In the genomic region with DNA sequence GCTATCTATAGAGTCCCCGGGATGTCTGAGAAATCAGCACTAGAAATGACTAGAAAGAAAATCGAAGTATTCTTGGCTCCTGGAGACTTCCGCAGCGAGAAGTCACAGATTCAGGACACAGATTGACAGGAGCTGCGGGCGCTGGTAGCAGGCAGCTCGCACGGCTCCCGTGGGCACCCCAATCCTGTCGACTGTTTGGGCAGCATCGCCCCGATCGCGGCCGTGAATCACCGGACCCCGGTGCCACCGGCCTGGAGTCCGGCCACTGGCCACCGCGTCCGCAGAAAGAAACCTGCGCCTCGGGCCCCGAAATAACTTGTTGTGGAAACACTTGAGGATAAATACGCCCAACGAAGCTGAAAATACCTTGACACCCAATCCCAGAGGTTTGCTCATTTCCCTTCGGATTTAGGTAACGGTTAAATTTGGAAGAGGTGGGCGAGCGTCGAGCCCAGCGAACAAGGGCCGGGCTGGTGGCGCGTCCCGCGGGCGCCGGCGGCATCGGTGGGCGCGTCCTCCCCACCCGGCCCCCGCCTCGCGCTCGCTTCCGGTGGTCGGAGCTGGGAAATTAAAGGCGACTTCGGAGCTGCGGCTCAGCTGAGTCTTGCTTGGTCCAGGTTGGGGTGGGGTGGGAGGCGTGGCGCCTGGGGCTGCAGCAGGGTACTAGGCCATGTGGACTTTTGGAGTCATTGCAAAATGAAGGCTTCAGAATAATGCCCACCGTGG, we compare ENCODE assay signal across 8 mouse cellular contexts. TPM values are rescaled to one million over a fixed set of nuclear protein-coding genes. Genes with fewer than 3 reads are reported as not detected.
DNase-seq lines count a peak whose midpoint lies in the region; ATAC-seq and TF ChIP-seq lines count a peak whose summit lies in the region.

No protein-coding gene starts in this region.

- no peak for TF ChIP-seq CTCF in bone marrow macrophage, adult 2 months (IDR thresholded peaks at IDR 0.05; ENCODE audit: low read depth, low read length)
- no peak for TF ChIP-seq CTCF in heart, postnatal 0 days (IDR thresholded peaks at IDR 0.05; ENCODE audit: low read depth)

- H3K4me2 ChIP-seq in lung, embryonic 15.5 days, result peak overlapping the region; percentile 62
- peak overlapping the region; percentile 74 for H3K4me2 ChIP-seq in heart, postnatal 0 days (ENCODE audit: low read depth, low read length)
- H3K4me2 ChIP-seq in limb, embryonic 15.5 days, result peak overlapping the region; percentile 52

- DNase-seq in lung, adult 18-20 months, result no peak
- no peak for DNase-seq in heart, postnatal 0 days (ENCODE audit: low spot score)
- DNase-seq in retina, postnatal 1 day, result peak; percentile 30
- DNase-seq in layer of hippocampus, postnatal 25 days (ENCODE audit: extremely low spot score in 1 of 2, low spot score in 1 of 2), result no peak
- DNase-seq in left cerebral cortex, adult 11 months (ENCODE audit: low spot score), result no peak

- H3K36me3 ChIP-seq in lung, embryonic 15.5 days, result no peaks in the 10 kb centered on the region
- no peaks in the 10 kb centered on the region for H3K36me3 ChIP-seq in heart, postnatal 0 days (replicated peaks; ENCODE audit: control insufficient read depth, insufficient read depth, low read length)
- H3K36me3 ChIP-seq in limb, embryonic 15.5 days, result no peaks in the 10 kb centered on the region

- H3K4me3 ChIP-seq in lung, embryonic 15.5 days, result peak overlapping the region; percentile 27
- H3K4me3 ChIP-seq in bone marrow macrophage, adult 2 months (ENCODE audit: insufficient read depth, low read length), result peak overlapping the region; percentile 59
- peak overlapping the region; percentile 53 for H3K4me3 ChIP-seq in heart, postnatal 0 days (ENCODE audit: low read depth, low read length)
- H3K4me3 ChIP-seq in limb, embryonic 15.5 days, result peak overlapping the region; percentile 32

- no peak for TF ChIP-seq POLR2A in bone marrow macrophage, adult 2 months (IDR thresholded peaks at IDR 0.05; ENCODE audit: borderline replicate concordance, low read depth, low read length)

- H3K9me3 ChIP-seq in lung, embryonic 15.5 days, result no peaks in the 10 kb centered on the region
- H3K9me3 ChIP-seq in heart, postnatal 0 days (replicated peaks; ENCODE audit: control insufficient read depth, low read length), result no peaks in the 10 kb centered on the region
- H3K9me3 ChIP-seq in limb, embryonic 15.5 days, result no peaks in the 10 kb centered on the region

- no peak overlapping the region for H3K27ac ChIP-seq in lung, embryonic 15.5 days
- H3K27ac ChIP-seq in bone marrow macrophage, adult 2 months (ENCODE audit: insufficient read depth, low read depth, low read length), result no peak overlapping the region
- H3K27ac ChIP-seq in heart, postnatal 0 days (ENCODE audit: low read depth), result no peak overlapping the region
- H3K27ac ChIP-seq in limb, embryonic 15.5 days, result no peak overlapping the region

- WGBS in lung, embryonic 15.5 days, result under 1% methylated on average over 57 of the region's 57 CpGs
- WGBS in heart, postnatal 0 days, result under 1% methylated on average over 56 of the region's 57 CpGs
- WGBS in limb, embryonic 15.5 days, result under 1% methylated on average over 57 of the region's 57 CpGs

- no peak for ATAC-seq in lung, embryonic 15.5 days (ENCODE audit: borderline replicate concordance, extremely low read depth, low FRiP score, low TSS enrichment)
- no peak for ATAC-seq in heart, postnatal 0 days (ENCODE audit: insufficient read depth, low read depth)
- ATAC-seq in limb, embryonic 15.5 days (ENCODE audit: insufficient number of reproducible peaks, low FRiP score, low TSS enrichment, low read depth), result no peak

- H3K27me3 ChIP-seq in lung, embryonic 15.5 days, result peaks cover 95% of the 10 kb centered on the region
- H3K27me3 ChIP-seq in heart, postnatal 0 days (ENCODE audit: control insufficient read depth, insufficient read depth, low read length), result peaks cover 94% of the 10 kb centered on the region
- peaks cover 87% of the 10 kb centered on the region for H3K27me3 ChIP-seq in limb, embryonic 15.5 days

- no peak for TF ChIP-seq EP300 in heart, postnatal 0 days (IDR thresholded peaks at IDR 0.05; ENCODE audit: low read depth)

- peaks cover 51% of the 10 kb centered on the region for H3K4me1 ChIP-seq in lung, embryonic 15.5 days
- no peaks in the 10 kb centered on the region for H3K4me1 ChIP-seq in bone marrow macrophage, adult 2 months (ENCODE audit: control insufficient read depth, insufficient read depth, low read length)
- H3K4me1 ChIP-seq in heart, postnatal 0 days (ENCODE audit: control insufficient read depth, insufficient read depth), result peaks cover 33% of the 10 kb centered on the region; the same call in 1 of the 2 replicates
- peaks cover 48% of the 10 kb centered on the region for H3K4me1 ChIP-seq in limb, embryonic 15.5 days

- H3K9ac ChIP-seq in lung, embryonic 15.5 days, result no peak overlapping the region
- no peak overlapping the region; the same call in 1 of the 2 replicates for H3K9ac ChIP-seq in heart, postnatal 0 days (replicated peaks; ENCODE audit: low read depth, low read length)
- no peak overlapping the region for H3K9ac ChIP-seq in limb, embryonic 15.5 days

RNA-seq across cellular contexts. Expression of gene Gfi1, which starts 0.6 kb away (rescaled TPM):
- 0.23 and 0.86 TPM in 2 replicates for polyA plus RNA-seq in lung, embryonic 15.5 days (2015; fragmentation: Nextera tagmentation; extraction: Ambion mirVana)
- polyA plus RNA-seq in bone marrow macrophage, adult 2 months (2012; ENCODE audit: insufficient read depth, insufficient read length, missing spikeins), result not detected in 2 replicates
- total RNA-seq in heart, postnatal 0 days (2014; rRNA removed; ENCODE audit: low replicate concordance), result 0.62 TPM in 1 of 2 replicates, not detected in the other
- not detected in 2 replicates for polyA plus RNA-seq in heart, postnatal 0 days (2015; fragmentation: Nextera tagmentation; extraction: Ambion mirVana)
- 0.82 and 0.97 TPM in 2 replicates for polyA plus RNA-seq in limb, embryonic 15.5 days (2015; fragmentation: Nextera tagmentation; extraction: Ambion mirVana)
- total RNA-seq in layer of hippocampus, postnatal 25 days (2021), result not detected
